Comparison of ENCODE assay signal across 8 mouse cellular contexts in genomic region chr5:134437459-134437827, GRCm38 (mm10). TPM values are rescaled to one million over a fixed set of nuclear protein-coding genes. Genes with fewer than 3 reads are reported as not detected.
DNase-seq lines count a peak whose midpoint lies in the region; ATAC-seq lines count a peak whose summit lies in the region.
"Had no signal": no experiment of that assay in that cellular context is flagged by ENCODE, and none has a peak within 500 bp of the region (broad histone marks: within the 10 kb centered on the region; RNA-seq: fewer than 3 reads in every experiment).

No protein-coding gene starts in this region.

- 55% methylated on average over 14 of the region's 14 CpGs for WGBS in heart, embryonic 12.5 days
- 88% methylated on average over 14 of the region's 14 CpGs for WGBS in midbrain, embryonic 10.5 days

- H3K4me2 ChIP-seq in heart, embryonic 12.5 days, result no peak overlapping the region

- no peaks in the 10 kb centered on the region for H3K9me3 ChIP-seq in heart, embryonic 12.5 days (replicated peaks)
- peaks cover 28% of the 10 kb centered on the region for H3K9me3 ChIP-seq in midbrain, embryonic 10.5 days (replicated peaks)

- no peak; the same call in 1 of the 2 replicates for ATAC-seq in heart, embryonic 12.5 days (ENCODE audit: insufficient number of reproducible peaks, low FRiP score)
- ATAC-seq in erythroid progenitor cell, adult 5-6 weeks (replicated peaks; ENCODE audit: low FRiP score, poor library complexity, severe bottlenecking), result no peak

- DNase-seq in 3134 (ENCODE audit: extremely low read depth, insufficient read length, low spot score) (peak; percentile 89), 416B (ENCODE audit: low read depth) (peak; percentile 92)
- DNase-seq in kidney, postnatal 10 days, result peak; percentile 83
- DNase-seq in midbrain, embryonic 10.5 days (ENCODE audit: low spot score), result no peak

- H3K4me1 ChIP-seq in brown adipose tissue, adult 24 weeks (ENCODE audit: control insufficient read depth, insufficient read depth, insufficient read length, low read length), result peaks cover 32% of the 10 kb centered on the region
- peaks cover 89% of the 10 kb centered on the region for H3K4me1 ChIP-seq in heart, embryonic 12.5 days (replicated peaks)
- H3K4me1 ChIP-seq in midbrain, embryonic 10.5 days, result peaks cover 32% of the 10 kb centered on the region

- H3K27ac ChIP-seq in brown adipose tissue, adult 24 weeks (replicated peaks; ENCODE audit: low read depth, low read length), result peak overlapping the region; percentile 92
- H3K27ac ChIP-seq in heart, embryonic 12.5 days (ENCODE audit: poor library complexity, severe bottlenecking), result peak overlapping the region; percentile 96
- H3K27ac ChIP-seq in midbrain, embryonic 10.5 days (replicated peaks), result 0 out of 2 replicates have a peak overlapping the region, but pooled peaks have one; percentile 77

- 0 out of 2 replicates have a peak, but pooled peaks cover 4% of the 10 kb centered on the region for H3K36me3 ChIP-seq in heart, embryonic 12.5 days
- H3K36me3 ChIP-seq in midbrain, embryonic 10.5 days, result peaks cover 76% of the 10 kb centered on the region

- H3K4me3 ChIP-seq in brown adipose tissue, adult 24 weeks (ENCODE audit: insufficient read depth, low read depth, low read length), result no peak overlapping the region
- no peak overlapping the region for H3K4me3 ChIP-seq in heart, embryonic 12.5 days
- H3K4me3 ChIP-seq in midbrain, embryonic 10.5 days, result no peak overlapping the region
- H3K4me3 ChIP-seq: erythroblast, embryonic 14.5 days had no signal

- no peak overlapping the region for H3K9ac ChIP-seq in heart, embryonic 12.5 days

- H3K27me3 ChIP-seq in heart, embryonic 12.5 days (replicated peaks), result no peaks in the 10 kb centered on the region
- H3K27me3 ChIP-seq in midbrain, embryonic 10.5 days (ENCODE audit: low read depth, poor library complexity, severe bottlenecking), result no peaks in the 10 kb centered on the region

RNA-seq across cellular contexts. Expression of gene Gtf2ird1, which starts 19.1 kb away (rescaled TPM):
- 37.9 and 80.1 TPM in 2 replicates for polyA plus RNA-seq in brown adipose tissue, adult 24 weeks (2012; ENCODE audit: insufficient read depth, insufficient read length, missing spikeins)
- polyA plus RNA-seq in heart, embryonic 12.5 days (2016; fragmentation: Nextera tagmentation; extraction: Ambion mirVana), result 64.8 and 72.8 TPM in 2 replicates
- polyA plus RNA-seq in midbrain, embryonic 10.5 days (2016; fragmentation: Nextera tagmentation; extraction: Ambion mirVana), result 96.4 and 109 TPM in 2 replicates
- 6.3 and 19.1 TPM in 2 replicates for total RNA-seq in erythroid progenitor cell, adult 5-6 weeks (2015; ENCODE audit: low replicate concordance)
- 0.77 and 1.6 TPM in 2 replicates for total RNA-seq in erythroid progenitor cell, adult 5-6 weeks (2017; ENCODE audit: low replicate concordance)
